Mouse (Mus musculus): ENCODE data around the gene Chd4.
"Not testable (repeated sequence)": the region's sequence is repeated elsewhere in the genome, so short reads cannot be mapped to it uniquely, and the experiment has no call there.

Chd4 gene

DNA sequence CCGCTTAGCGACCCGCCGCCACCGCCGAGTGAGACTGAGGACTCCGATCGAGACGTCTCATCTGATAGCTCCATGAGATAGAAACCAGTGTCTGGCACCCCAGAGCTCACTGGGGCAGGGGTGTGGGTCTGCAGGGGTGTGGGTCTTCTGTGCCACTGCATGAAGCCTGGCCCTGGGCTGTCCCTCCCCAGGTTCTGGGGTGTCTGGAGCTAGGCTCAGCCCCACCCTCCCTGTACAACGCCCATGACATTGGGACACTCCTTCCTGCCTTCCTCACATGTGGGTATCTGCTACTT lies 64.7 kb downstream of the Chd4 start:
- no peak for DNase-seq (ENCODE audit: low read depth, low spot score)

DNA sequence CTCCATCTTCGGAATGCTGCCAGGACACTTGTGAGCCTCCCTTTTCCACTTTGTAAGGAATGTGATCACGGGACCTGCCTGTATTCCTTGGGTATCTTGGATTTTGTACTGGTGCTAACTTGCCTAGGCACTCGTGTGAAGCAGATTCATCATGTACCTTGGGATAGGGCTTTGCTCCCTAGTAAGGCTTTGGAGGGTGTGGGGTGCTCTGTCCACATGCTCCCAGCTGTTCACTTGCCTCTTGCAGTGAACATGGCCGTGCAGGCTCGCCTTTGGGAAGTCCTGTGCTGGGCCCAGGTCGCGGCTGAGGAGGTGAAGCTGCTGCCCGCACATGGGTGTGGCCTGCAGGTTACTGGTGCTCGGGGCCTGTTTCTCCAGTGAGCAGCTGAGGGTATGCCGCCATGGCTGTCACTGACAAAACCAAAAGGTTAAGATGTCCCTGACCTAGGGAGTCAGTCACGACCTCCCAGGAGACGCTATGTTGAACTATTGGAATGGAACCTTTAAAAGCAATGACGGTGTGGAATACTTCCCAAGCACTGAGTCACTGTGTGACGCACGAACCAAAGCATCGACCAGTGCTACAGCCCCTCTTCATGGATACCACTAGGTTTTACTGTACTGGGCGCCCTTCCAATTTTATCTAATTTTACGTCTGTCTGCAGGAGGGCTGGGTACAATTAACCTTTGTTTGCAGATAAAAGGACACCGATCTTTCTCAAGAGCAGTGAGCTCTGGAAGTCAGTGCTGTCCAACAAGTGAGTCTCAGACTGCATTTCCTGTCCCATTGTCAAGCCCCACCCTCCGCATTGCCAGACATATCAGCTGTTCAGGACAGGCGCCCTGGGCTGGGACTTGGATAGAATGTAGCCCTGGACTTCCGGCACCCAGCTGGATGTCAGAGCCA lies 65.3 kb downstream of the Chd4 start:
- DNase-seq (ENCODE audit: low read depth, low spot score), result no peak

DNA sequence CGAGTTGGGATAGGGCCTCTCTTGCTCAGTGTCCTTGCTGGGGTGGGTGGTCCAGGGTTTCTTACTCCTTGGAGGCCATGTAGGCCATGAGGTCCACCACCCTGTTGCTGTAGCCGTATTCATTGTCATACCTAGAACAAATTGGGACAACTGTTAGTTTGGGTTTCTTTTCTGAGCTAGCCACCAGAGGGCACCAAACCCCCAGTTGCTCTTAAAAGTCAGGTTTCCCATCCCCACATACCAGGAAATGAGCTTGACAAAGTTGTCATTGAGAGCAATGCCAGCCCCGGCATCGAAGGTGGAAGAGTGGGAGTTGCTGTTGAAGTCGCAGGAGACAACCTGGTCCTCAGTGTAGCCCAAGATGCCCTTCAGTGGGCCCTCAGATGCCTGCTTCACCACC lies 66.2 kb downstream of the Chd4 start:
- DNase-seq (ENCODE audit: low read depth, low spot score), result not testable (repeated sequence)

DNA sequence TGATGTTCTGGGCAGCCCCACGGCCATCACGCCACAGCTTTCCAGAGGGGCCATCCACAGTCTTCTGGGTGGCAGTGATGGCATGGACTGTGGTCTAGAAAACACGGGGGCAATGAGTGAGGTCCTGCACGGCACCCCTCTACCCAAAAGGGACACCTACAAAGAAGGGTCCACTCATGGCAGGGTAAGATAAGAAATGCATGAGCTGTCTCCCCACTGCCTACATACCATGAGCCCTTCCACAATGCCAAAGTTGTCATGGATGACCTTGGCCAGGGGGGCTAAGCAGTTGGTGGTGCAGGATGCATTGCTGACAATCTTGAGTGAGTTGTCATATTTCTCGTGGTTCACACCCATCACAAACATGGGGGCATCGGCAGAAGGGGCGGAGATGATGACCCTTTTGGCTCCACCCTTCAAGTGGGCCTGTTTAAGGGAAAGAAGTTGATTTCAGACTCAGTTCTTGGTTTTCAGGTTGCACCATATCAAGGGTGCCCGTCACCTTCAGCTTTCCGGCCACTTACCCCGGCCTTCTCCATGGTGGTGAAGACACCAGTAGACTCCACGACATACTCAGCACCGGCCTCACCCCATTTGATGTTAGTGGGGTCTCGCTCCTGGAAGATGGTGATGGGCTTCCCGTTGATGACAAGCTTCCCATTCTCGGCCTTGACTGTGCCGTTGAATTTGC lies 67.0 kb downstream of the Chd4 start:
- not testable (repeated sequence) for DNase-seq (ENCODE audit: low read depth, low spot score)

DNA sequence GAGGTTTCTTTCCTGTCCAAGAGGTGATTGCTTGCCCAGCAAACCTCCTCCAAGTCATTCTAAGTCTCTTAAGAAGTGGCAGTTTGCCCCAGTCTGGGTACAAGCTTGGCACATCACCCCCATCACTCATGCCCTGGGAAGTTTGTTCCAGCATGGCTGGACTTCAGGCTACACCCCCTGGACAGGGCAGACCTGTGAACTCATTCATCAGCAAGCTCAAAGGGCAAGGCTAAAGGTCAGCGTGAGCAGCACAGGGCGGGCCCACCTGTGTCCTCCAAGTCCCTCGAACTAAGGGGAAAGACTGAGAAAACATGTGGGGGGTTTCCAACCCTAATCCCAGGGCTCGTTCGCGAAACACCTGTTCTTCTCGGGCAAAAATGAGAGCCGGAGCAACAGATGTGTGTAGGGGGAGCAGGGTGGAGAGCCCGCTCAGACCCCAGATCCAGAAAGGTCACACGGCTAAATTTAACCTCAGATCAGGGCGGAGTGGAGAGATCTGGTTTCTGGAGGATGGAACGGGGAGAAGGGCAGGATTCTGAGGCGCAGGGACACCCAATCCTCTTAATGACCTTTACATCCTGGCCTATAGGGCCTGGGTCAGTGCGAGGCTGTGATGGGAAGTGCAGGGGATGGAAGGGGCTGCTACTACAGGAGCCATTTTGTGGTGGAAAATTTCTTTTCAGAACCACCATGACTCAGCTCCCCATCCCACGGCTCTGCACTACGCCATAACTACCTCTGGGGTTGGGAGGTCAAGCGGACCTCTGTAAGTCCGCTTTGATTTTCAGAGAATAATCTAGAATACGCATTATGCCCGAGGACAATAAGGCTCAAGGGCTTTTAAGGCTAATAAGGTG lies 68.2 kb downstream of the Chd4 start:
- DNase-seq (ENCODE audit: low read depth, low spot score), result no peak

DNA sequence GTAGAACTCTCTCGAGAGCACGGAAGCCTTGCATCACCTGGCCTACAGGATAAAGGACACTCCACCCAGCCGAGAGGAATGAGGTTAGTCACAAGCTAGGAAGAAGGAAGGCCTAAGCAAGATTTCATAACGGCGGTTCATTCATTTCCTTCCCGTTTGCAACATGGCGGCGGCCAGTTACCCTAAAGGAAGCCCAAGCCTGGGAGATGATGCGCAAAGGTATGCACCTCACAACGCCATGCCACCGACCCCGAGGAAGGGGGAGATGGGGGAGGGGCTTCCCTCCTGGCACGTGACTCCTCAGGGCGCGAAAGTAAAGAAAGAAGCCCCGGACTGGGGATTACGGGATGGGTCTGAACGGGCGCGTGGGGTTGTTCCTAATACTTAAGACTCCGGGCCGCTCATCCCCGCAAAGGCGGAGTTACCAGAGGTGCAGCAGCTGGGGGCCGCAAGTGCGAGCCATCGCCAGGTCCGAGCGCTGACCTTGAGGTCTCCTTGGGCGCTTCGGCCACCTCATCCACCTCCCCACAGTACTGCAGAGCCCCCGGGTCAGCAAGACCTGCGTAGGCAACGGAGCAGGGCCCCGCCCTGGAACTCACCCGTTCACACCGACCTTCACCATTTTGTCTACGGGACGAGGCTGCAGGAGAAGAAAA lies 69.0 kb downstream of the Chd4 start:
- no peak for DNase-seq (ENCODE audit: low read depth, low spot score)

DNA sequence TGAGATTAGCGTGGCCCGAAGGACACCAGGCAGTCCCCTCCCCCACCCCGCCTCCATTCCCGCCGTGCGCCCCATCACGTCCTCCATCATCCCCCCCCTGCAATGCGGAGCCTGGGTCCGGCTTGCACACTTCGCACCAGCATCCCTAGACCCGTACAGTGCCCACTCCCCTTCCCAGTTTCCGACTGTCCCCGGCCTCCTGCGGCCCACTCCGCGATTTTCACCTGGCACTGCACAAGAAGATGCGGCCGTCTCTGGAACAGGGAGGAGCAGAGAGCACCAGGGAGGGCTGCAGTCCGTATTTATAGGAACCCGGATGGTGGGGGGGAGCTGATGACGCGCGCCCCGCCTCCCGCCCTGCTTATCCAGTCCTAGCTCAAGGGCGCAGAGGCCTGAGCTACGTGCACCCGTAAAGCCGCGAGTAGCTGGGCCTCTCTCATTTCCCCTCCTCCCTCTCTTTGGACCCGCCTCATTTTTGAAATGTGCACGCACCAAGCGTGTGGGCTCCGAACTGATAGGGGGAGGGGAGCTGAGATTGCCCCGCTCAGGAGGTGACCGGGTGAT lies 69.6 kb downstream of the Chd4 start:
- peak; percentile 96 for DNase-seq (ENCODE audit: low read depth, low spot score)

DNA sequence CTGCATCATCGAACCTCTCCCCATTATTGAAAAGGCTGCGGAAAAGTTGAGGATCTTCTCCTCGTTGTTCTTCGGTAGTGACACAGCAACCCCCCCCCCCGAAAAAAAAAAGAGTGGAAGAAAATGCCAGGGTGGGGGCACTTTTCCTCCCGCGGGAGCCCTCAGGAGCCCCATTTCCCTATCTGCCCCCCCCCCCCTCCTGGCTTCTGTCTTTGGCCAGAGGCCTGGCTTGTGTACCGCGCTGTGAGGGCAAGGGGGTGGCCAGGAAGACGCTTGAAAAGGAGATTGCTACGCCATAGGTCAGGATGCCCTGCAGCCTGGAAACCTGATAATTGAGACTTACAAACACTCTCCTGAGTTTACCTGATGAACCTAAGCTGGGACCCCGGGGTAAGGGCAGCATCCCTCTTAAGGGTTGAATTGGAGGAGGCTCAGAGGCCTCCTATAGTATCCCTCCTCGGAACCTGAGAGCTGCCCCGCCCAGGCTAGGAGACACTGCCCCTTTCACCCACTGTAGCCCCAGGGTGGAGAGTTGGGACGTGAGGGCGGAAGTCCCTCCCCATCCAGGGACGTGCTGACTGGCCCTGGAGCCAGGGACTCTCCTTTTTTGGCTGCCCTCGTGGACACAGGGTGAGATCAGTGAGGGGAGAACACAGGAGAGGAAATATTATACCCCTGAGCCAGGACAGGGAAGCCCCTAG lies 70.4 kb downstream of the Chd4 start, which contains the start of gene Gapdh:
Gene Gapdh, minus strand, starts transcription at position 417 of the 701 bp plus-strand sequence.
- no peak for DNase-seq (ENCODE audit: low read depth, low spot score)

DNA sequence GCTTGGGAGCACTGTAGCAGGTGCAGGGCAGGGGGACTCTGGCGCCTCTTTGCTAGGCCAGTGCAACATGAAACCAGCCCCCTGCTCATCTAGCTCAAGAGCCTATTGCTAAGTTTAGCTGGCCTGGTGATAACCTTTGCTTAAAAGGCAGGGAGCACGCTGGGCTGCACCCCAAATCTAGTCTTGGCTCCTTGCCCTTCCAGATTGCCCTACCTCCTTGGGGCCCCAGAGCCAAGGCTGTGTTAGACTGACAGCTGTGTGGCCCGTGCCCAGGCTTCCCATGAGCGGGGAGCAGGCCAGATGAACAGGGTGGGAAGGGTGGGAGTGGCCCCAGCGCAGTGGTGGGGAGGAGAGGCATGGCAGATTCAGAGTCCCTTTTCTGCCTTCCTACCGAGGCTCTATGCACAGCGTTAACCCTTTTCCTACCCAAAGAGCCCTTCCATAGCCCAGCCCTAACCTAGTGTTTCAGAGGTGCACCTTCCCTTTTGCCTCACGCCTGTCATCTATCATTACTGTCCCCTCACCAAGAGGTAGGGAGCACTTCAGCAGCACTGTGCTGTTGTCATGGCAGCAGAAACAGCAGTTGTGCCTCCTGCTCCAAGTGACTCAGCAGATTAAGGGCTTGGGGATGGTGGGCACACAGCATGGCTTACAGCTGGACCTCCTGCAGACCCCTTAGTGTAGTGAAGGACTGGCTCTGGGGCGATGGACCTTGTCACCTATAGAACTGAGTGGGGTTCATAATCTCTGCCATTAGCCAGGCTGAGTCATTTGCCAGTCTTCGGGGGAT lies 71.3 kb downstream of the Chd4 start:
- no peak for DNase-seq (ENCODE audit: low read depth, low spot score)

DNA sequence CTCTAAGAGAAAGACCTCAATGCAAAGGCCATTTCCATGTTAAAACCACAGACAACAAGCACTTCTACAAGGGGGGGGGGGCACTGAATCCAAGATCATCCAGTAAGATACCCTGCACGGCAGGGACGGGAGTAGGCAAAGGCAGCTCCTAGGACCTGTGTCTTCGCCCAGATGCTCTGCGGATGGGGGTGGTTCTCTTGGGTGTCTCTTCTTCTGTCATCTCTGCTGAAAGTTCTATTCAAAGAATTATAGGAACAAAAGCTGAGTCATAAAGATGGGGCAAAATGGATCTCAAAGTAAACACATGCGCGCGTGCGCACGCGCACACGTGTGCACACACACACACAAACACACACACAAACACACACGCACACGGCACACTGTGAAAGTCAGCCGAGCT lies 72.3 kb downstream of the Chd4 start:
- no peak for DNase-seq (ENCODE audit: low read depth, low spot score)

DNA sequence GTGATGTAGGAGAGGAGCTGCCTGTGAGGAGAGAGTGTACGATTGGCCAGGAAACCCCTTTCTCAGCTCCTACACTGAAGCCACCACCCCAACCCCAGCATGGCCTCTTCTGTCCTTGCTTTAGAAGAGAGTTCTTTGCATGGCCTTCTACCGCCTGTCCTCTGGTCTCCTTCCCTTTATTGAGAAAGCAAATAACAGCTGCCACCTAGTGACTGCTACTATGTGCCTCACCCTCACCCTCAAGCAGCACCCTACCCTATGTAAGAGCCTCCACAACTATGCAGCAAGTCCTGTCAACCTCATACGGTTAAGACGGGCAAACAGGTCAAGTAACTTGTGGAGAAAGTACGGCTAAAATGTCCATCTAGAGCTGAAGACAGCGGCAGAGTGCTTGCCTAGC lies 74.4 kb downstream of the Chd4 start:
- no peak for DNase-seq (ENCODE audit: low read depth, low spot score)

DNA sequence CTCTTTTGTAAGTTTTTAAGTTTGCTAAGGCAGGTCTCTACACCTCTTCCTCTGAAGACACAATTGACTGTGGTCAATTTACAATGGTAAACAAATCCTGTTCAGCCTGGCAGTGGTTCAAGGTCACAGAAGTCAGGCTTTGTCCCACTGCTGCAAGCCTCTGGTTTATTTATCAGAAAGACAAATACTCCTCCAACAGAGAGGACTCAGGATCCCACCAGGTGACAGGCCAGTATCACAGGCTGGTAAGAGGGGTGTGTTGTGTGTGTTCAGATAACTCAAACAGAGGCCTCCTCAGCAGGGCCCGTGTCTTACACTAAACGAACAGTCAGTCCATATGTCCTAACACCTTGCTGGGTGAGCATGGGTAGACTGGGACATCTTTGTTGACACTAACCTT lies 76.7 kb downstream of the Chd4 start:
- no peak for DNase-seq (ENCODE audit: low read depth, low spot score)

DNA sequence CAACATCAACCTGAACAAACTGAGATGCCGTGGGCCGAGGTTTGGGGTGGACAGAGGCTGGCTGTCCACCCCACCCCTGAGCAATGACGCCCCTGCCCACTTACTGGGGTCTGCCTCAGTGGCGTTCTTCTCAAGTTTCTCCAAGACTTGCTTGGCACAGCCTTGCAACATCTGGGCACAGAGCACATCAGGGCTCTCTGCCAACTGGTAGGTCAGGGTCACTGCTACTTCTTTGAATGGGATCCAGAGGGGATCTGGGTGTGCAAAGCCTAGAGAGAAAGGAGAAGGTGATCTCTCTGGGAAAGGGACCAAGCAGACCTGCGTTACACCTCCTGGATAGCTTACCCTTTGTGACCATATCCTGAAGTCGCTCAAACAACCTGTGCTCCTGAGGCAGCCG lies 77.5 kb downstream of the Chd4 start:
- no peak for DNase-seq (ENCODE audit: low read depth, low spot score)

DNA sequence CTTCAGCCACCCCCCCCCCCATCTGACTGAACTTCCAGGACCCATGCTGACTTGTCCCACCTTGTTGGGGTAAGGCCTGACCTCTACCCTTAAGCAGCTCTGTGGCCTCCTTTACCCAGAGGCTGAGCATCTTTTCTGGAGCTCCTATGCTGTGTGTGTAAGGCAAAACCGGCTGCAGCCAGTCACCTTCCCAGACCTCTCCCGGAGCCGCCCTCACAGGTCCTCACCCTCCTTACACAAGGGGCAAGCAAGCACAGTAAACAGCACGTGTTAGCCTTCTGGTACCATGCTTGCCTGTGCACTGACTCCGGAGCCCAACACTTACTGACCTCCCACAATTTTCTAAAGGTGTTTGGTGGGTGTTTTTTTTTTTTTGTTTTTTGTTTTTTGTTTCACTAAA lies 79.7 kb downstream of the Chd4 start:
- DNase-seq (ENCODE audit: low read depth, low spot score), result no peak

DNA sequence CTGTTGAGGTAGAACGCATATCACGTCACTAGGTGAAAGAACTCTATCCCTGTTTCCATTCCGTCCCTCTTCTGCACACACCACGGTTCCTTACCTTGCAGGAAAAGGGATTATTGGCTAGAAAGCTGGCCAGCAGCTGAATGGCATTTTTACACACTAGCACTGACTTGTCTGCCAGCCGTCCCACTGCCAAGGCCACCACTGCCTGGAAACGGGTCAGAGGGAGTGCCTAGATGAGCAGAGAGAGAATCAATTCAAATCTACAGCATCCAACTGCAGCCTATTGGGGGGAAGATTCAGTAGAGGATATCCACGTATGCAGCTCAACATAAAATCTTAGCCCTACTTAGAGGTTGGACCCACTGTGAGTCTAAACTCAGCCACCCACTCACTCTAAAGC lies 83.8 kb downstream of the Chd4 start:
- no peak for DNase-seq (ENCODE audit: low read depth, low spot score)
